Mouse (Mus musculus) small intestine, adult 2 months (tissue): Measurements from ENCODE around the gene Vav2.

Source experiments
- CTCF ChIP-seq: fragments of 200-500 bp; IDR thresholded peaks from 2 replicates; pipeline ENCODE4 v1.5.1; 2012; ENCODE audit warnings: low read depth, mild to moderate bottlenecking, control low read depth, inconsistent platforms, low read length, moderate library complexity, mixed read lengths; ENCODE audit not compliant: insufficient replicate concordance, insufficient read length; ENCODE audit errors: extremely low read depth
- POLR2A ChIP-seq: fragments of 200-500 bp; IDR thresholded peaks from 2 replicates; pipeline ENCODE4 v1.6.1; 2012; ENCODE audit warnings: low read depth, mild to moderate bottlenecking, control low read depth, inconsistent platforms, low read length, moderate library complexity

- TF ChIP-seq CTCF (no peak), POLR2A (no peak)
Observed at GRCm38 (mm10) chr2:27306628-27307027, 120.2 kb downstream of the Vav2 start.
